Mouse (Mus musculus) embryonic fibroblast, embryonic 13.5 days (primary cell): ENCODE results near the gene Wdr11. TPM values are rescaled to one million over a fixed set of nuclear protein-coding genes. Genes with fewer than 3 reads are reported as not detected.

Experiments used
- H3K27ac ChIP-seq: 2 replicates; pipeline ENCODE4 v1.5.1; 2012; ENCODE audit warnings: low read length, control low read depth, inconsistent platforms; ENCODE audit not compliant: insufficient read depth
- H3K4me1 ChIP-seq: 2 replicates; pipeline ENCODE4 v1.6.1; 2011; ENCODE audit warnings: low read length; ENCODE audit not compliant: control insufficient read depth, insufficient read depth
- H3K4me3 ChIP-seq: 2 replicates; pipeline ENCODE4 v1.5.1; 2011; ENCODE audit warnings: mild to moderate bottlenecking, control low read depth, low read length; ENCODE audit not compliant: insufficient read depth
- CTCF ChIP-seq: IDR thresholded peaks from 2 replicates; pipeline ENCODE4 v1.5.1; 2011; ENCODE audit warnings: mild to moderate bottlenecking, control low read depth, low read length, moderate library complexity, borderline replicate concordance; ENCODE audit not compliant: insufficient read depth
- POLR2A ChIP-seq: IDR thresholded peaks from 2 replicates; pipeline ENCODE4 v1.6.1; 2011; ENCODE audit warnings: low read depth, mild to moderate bottlenecking, control low read depth, low read length, moderate library complexity
- polyA plus RNA-seq: library from polyadenylated mRNA; stranded (reverse); fragments of >200 nt; gene quantifications from 2 replicates; pipeline ENCODE4 v1.2.4, GENCODE M21; 2011; ENCODE audit warnings: low read depth; ENCODE audit not compliant: missing spikeins, insufficient read length

Wdr11 gene
- polyA plus RNA-seq, 1 experiment = 43.1 TPM

- no peak overlapping the region for H3K4me3 ChIP-seq
- TF ChIP-seq POLR2A = no peak
- TF ChIP-seq CTCF = no peak
- H3K27ac ChIP-seq = no peak overlapping the region
These were observed 59.1 kb downstream of the Wdr11 start for GRCm38 (mm10) chr7:129650717-129651116.

GRCm38 (mm10) chr7:129651781-129652180 lies 60.1 kb downstream of the Wdr11 start:
- no peak overlapping the region for H3K27ac ChIP-seq

More at GRCm38 (mm10) chr7:129650717-129651116, 59.1 kb downstream of the Wdr11 start:
- no peaks in the 10 kb centered on the region for H3K4me1 ChIP-seq

GRCm38 (mm10) chr7:129652901-129653460 lies 61.3 kb downstream of the Wdr11 start:
- no peak overlapping the region for H3K4me3 ChIP-seq
- H3K4me1 ChIP-seq = no peaks in the 10 kb centered on the region
- TF ChIP-seq CTCF (no peak), POLR2A (no peak)
- H3K27ac ChIP-seq = no peak overlapping the region

More at GRCm38 (mm10) chr7:129651781-129652180, 60.1 kb downstream of the Wdr11 start:
- TF ChIP-seq POLR2A (no peak), CTCF (no peak)
- Histone ChIP-seq H3K4me3 (no peak overlapping the region), H3K4me1 (no peaks in the 10 kb centered on the region)

GRCm38 (mm10) chr7:129653791-129654271 lies 62.2 kb downstream of the Wdr11 start:
- no peaks in the 10 kb centered on the region for H3K4me1 ChIP-seq
- TF ChIP-seq POLR2A = no peak
- peak; percentile 99 for TF ChIP-seq CTCF
- H3K4me3 ChIP-seq = no peak overlapping the region
- no peak overlapping the region for H3K27ac ChIP-seq

GRCm38 (mm10) chr7:129654923-129655322 lies 63.3 kb downstream of the Wdr11 start:
- no peak overlapping the region for H3K4me3 ChIP-seq
- no peaks in the 10 kb centered on the region for H3K4me1 ChIP-seq
- no peak overlapping the region for H3K27ac ChIP-seq
- TF ChIP-seq POLR2A (no peak), CTCF (no peak)

GRCm38 (mm10) chr7:129655604-129656226 lies 64.1 kb downstream of the Wdr11 start:
- TF ChIP-seq POLR2A (no peak), CTCF (no peak)
- Histone ChIP-seq H3K27ac (no peak overlapping the region), H3K4me3 (no peak overlapping the region), H3K4me1 (no peaks in the 10 kb centered on the region)

GRCm38 (mm10) chr7:129657867-129658266 lies 66.2 kb downstream of the Wdr11 start:
- 0 out of 2 replicates have a peak, but pooled peaks cover 6% of the 10 kb centered on the region for H3K4me1 ChIP-seq
- H3K4me3 ChIP-seq = no peak overlapping the region
- no peak for TF ChIP-seq CTCF
- TF ChIP-seq POLR2A = no peak
- no peak overlapping the region for H3K27ac ChIP-seq

GRCm38 (mm10) chr7:129659755-129660154 lies 68.1 kb downstream of the Wdr11 start:
- TF ChIP-seq CTCF = no peak
- TF ChIP-seq POLR2A = no peak
- Histone ChIP-seq H3K4me1 (peaks cover 14% of the 10 kb centered on the region), H3K4me3 (no peak overlapping the region), H3K27ac (no peak overlapping the region)

- Histone ChIP-seq H3K4me1 (peaks cover 14% of the 10 kb centered on the region), H3K4me3 (no peak overlapping the region), H3K27ac (no peak overlapping the region)
- TF ChIP-seq CTCF = no peak
- TF ChIP-seq POLR2A = no peak
These were observed 68.9 kb downstream of the Wdr11 start for GRCm38 (mm10) chr7:129660546-129660945.
